8 mouse cellular contexts compared by ENCODE assay signal in genomic region chr19:29066981-29067471, GRCm38 (mm10). TPM values are rescaled to one million over a fixed set of nuclear protein-coding genes. Genes with fewer than 3 reads are reported as not detected.
DNase-seq lines count a peak whose midpoint lies in the region; ATAC-seq lines count a peak whose summit lies in the region.

No protein-coding gene starts in this region.

- H3K4me1 ChIP-seq in embryonic facial prominence, embryonic 10.5 days, result peaks cover 32% of the 10 kb centered on the region
- peaks cover 17% of the 10 kb centered on the region for H3K4me1 ChIP-seq in heart, embryonic 12.5 days (replicated peaks)
- H3K4me1 ChIP-seq in kidney, embryonic 14.5 days (ENCODE audit: control insufficient read depth, insufficient read depth, low read length), result no peaks in the 10 kb centered on the region

- H3K9ac ChIP-seq in heart, embryonic 12.5 days, result peak overlapping the region; percentile 58
- H3K9ac ChIP-seq in kidney, embryonic 14.5 days (ENCODE audit: low read depth, low read length), result no peak overlapping the region

- no peaks in the 10 kb centered on the region for H3K36me3 ChIP-seq in embryonic facial prominence, embryonic 10.5 days (replicated peaks)
- no peaks in the 10 kb centered on the region for H3K36me3 ChIP-seq in heart, embryonic 12.5 days
- no peaks in the 10 kb centered on the region for H3K36me3 ChIP-seq in kidney, embryonic 14.5 days (ENCODE audit: control insufficient read depth, insufficient read depth, low read length)

- peak overlapping the region; percentile 60 for H3K4me2 ChIP-seq in heart, embryonic 12.5 days
- H3K4me2 ChIP-seq in kidney, embryonic 14.5 days (replicated peaks; ENCODE audit: low read depth, low read length), result peak overlapping the region; percentile 10; the same call in 1 of the 2 replicates

- ATAC-seq in heart, embryonic 12.5 days (ENCODE audit: insufficient number of reproducible peaks, low FRiP score), result peak; percentile 90
- ATAC-seq in kidney, embryonic 14.5 days (ENCODE audit: low FRiP score, low TSS enrichment), result peak; percentile 40; the same call in 1 of the 2 replicates

- DNase-seq in CD8-positive naive resting alpha-beta T cell, adult 2 months (ENCODE audit: low read depth in 2 of 2, low spot score in 2 of 2), result peak; percentile 26 to 55
- peak; percentile 95 for DNase-seq in ZHBTc4 (ENCODE audit: low read depth, low spot score)
- peak; percentile 53 for DNase-seq in embryonic facial prominence, embryonic 10.5 days (ENCODE audit: low spot score)
- peak; percentile 92 for DNase-seq in lung, postnatal 25 days (ENCODE audit: low spot score)
- peak; percentile 69 for DNase-seq in retina, adult 2 months (ENCODE audit: low read depth, low spot score)
- no peak for DNase-seq in right cerebral cortex, postnatal 4 days

- H3K4me3 ChIP-seq in embryonic facial prominence, embryonic 10.5 days, result peak overlapping the region; percentile 44
- peak overlapping the region; percentile 44 for H3K4me3 ChIP-seq in heart, embryonic 12.5 days
- no peak overlapping the region for H3K4me3 ChIP-seq in kidney, embryonic 14.5 days (ENCODE audit: low read length)

- 11% methylated on average over 11 of the region's 11 CpGs for WGBS in embryonic facial prominence, embryonic 10.5 days
- 6% methylated on average over 11 of the region's 11 CpGs for WGBS in heart, embryonic 12.5 days
- 20% methylated on average over 11 of the region's 11 CpGs for WGBS in kidney, embryonic 14.5 days

- H3K9me3 ChIP-seq in embryonic facial prominence, embryonic 10.5 days, result no peaks in the 10 kb centered on the region
- H3K9me3 ChIP-seq in heart, embryonic 12.5 days (replicated peaks), result no peaks in the 10 kb centered on the region
- H3K9me3 ChIP-seq in kidney, embryonic 14.5 days (ENCODE audit: control insufficient read depth, low read length), result no peaks in the 10 kb centered on the region

- H3K27ac ChIP-seq in embryonic facial prominence, embryonic 10.5 days (replicated peaks), result peak overlapping the region; percentile 41
- peak overlapping the region; percentile 73 for H3K27ac ChIP-seq in heart, embryonic 12.5 days (ENCODE audit: poor library complexity, severe bottlenecking)
- H3K27ac ChIP-seq in kidney, embryonic 14.5 days (ENCODE audit: low read depth, low read length), result no peak overlapping the region

- no peaks in the 10 kb centered on the region for H3K27me3 ChIP-seq in embryonic facial prominence, embryonic 10.5 days (replicated peaks; ENCODE audit: low read depth, poor library complexity, severe bottlenecking)
- H3K27me3 ChIP-seq in heart, embryonic 12.5 days (replicated peaks), result no peaks in the 10 kb centered on the region
- H3K27me3 ChIP-seq in kidney, embryonic 14.5 days (ENCODE audit: control insufficient read depth, insufficient read depth, low read length), result no peaks in the 10 kb centered on the region

RNA-seq across cellular contexts. Expression of gene Ak3, which starts 19.3 kb away (rescaled TPM):
- 71.7 and 73.8 TPM in 2 replicates for polyA plus RNA-seq in embryonic facial prominence, embryonic 10.5 days (2016; fragmentation: Nextera tagmentation; extraction: Ambion mirVana)
- polyA plus RNA-seq in heart, embryonic 12.5 days (2016; fragmentation: Nextera tagmentation; extraction: Ambion mirVana), result 79.7 and 80.8 TPM in 2 replicates
- 51.1 and 97.7 TPM in 2 replicates for polyA plus RNA-seq in kidney, embryonic 14.5 days (2014; fragmentation: Nextera tagmentation; extraction: Ambion mirVana)

RNA-seq across cellular contexts. Expression of gene Rcl1, which starts 34.1 kb away (rescaled TPM):
- 89.9 and 95.4 TPM in 2 replicates for polyA plus RNA-seq in embryonic facial prominence, embryonic 10.5 days (2016; fragmentation: Nextera tagmentation; extraction: Ambion mirVana)
- polyA plus RNA-seq in heart, embryonic 12.5 days (2016; fragmentation: Nextera tagmentation; extraction: Ambion mirVana), result 21.7 and 22.6 TPM in 2 replicates
- polyA plus RNA-seq in kidney, embryonic 14.5 days (2014; fragmentation: Nextera tagmentation; extraction: Ambion mirVana), result 52.3 and 66.0 TPM in 2 replicates
